Mouse (Mus musculus) cerebellum, postnatal 14 days (tissue): ENCODE data around the gene Tfap2b.

Experiments
- DNase-seq, 2 experiments: peaks; one replicate each; pipeline ENCODE4 v3.0.0; 2021; ENCODE audit warnings: mixed read lengths in 2 of 2

Tfap2b gene

GRCm38 (mm10) chr1:19233857-19234256 lies 25.1 kb downstream of the Tfap2b start:
- no peak for DNase-seq

DNA sequence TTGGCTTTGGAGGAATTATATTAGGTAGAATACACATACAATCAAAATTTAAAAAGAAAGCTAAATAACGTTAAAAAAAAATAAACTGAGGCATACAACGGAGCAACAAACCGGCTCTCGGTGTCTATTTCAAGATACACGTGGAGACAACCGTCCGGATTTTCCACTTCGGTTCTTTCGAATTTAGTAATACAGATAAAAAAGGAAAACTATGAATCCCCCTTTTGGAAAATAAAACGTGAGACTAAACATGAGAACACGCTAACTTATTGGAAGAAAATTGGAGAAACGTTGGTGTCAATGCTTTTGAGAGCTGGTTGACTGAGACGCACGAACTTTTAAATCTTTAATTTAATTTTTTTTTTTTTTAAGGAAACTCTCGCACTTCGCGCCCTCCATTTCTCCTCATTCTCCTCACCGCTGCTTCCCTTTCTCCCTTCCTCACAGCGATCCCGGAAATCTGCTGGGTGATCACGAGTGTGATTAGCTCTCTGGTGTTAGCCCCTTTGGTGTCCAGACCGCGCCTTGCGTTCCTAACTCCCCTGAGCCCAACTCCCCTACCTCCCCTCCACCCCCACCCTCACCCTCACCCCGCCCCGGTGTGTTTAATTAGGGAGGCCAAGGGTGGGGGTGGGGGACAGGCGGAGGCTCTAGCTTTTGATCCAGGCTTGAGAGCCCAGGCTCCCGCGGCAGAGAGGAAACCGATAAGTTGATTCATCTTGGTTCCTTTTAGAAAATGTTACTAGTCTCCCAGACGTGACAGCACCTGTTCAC lies 25.9 kb downstream of the Tfap2b start:
- no peak for DNase-seq

- no peak for DNase-seq
These were observed 27.3 kb downstream of the Tfap2b start for GRCm38 (mm10) chr1:19236051-19236450.

DNA sequence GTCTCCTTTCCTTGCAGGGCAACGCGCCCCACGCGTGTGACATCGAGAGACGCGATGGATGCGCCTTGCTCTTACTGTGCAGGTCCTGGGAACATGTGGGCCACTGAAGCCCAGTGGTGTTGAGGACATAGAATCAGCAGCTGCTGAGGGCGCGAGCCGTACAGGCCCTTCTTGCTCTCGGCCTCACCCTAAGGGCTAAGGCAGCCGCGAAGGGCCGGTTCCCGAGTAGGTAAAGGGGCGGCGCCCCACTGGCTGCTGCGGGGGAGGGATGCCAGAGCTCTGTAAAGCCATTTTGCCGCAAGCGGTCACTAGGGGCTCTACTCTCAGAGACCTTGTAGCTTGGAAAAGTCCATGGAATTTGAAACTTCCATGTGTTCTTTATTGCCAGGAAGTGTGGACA lies 27.9 kb downstream of the Tfap2b start:
- no peak for DNase-seq

- DNase-seq, result no peak
These were observed 28.3 kb downstream of the Tfap2b start for GRCm38 (mm10) chr1:19237061-19237460.

GRCm38 (mm10) chr1:19237721-19238410 lies 29.2 kb downstream of the Tfap2b start:
- no peak for DNase-seq

- no peak for DNase-seq
These were observed 31.3 kb downstream of the Tfap2b start for GRCm38 (mm10) chr1:19240054-19240453.

DNA sequence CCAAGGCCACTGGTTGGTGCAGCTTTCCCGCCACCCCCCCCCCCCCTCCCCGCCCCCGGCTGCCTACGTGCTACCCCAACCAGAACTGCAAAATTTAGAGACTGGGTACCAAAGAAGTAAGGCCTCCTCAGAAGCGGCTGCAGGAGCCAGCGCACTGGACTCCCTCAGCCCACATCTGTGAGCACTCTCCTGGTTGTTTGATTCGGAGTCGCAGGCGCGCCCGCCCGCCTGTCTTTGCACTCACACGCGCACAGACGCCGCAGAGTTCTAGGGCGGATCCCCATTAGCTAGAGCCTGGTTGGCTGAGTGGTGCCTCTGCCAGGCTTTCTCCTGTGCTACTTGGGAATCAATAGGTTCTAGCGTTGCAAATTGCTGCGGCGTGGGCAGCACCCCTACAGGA lies 32.6 kb downstream of the Tfap2b start:
- no peak for DNase-seq

DNA sequence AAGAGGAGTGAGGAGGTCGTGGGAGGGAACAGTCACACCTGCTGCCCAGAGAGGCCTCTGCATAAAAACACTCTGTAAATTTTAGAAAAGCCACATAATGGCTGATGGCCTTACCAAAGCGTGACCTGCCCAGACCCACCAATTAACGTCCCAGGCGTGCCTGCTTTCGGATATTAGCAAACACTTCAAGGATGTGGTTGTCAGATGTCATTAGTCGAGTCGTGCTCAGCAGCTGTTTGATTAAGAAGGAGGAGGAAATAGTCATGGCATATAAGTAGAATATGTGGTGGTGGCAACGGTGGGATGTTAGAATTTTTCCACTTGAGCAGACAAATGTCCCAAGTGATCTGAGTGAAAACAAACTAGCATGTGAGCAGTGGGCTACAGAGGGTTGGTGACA lies 33.3 kb downstream of the Tfap2b start:
- DNase-seq, result no peak

DNA sequence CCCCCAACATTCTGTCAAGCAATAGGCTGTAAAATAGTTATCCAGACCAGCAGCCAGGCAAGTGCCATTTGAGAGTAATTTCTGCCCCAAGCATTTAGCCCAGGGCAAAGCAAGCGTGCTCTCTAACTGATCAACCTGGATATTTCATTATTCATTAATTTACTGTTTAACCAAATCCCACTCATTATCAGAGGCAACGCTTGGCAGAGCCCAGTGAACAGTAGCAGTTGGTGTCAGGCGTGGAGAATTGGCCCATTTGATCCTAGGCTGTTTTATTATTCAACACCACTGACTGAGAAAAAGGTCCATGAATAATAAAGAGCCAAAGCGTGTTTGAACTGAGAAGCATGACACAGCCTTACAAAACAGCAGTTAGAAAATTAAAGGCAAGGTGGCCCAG lies 36.3 kb downstream of the Tfap2b start:
- DNase-seq, result no peak

DNA sequence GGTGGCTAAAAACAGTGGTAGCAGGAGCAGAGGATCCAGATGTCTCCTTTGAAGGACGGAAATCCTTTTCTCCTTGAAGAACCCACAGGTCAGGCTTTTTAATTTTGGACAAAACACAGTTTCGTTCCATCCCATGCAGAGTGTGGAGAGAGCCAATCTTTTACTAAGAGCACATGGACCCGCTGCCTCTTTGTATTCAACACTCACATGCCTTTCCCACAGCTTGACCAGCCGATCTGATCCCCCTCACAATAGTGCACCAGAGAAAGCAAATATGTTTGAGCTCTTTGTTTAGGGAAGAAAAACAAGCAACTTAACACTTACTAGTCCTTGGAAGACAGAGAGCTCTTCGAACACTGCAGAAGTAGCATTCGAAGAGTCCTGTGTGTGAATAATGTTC lies 42.6 kb downstream of the Tfap2b start:
- no peak for DNase-seq

GRCm38 (mm10) chr1:19269596-19269995 lies 60.9 kb downstream of the Tfap2b start:
- no peak for DNase-seq
